Mouse (Mus musculus) megakaryocyte-erythroid progenitor cell, adult 5-6 weeks (primary cell): ENCODE measurements around the gene Serac1. TPM values are rescaled to one million over a fixed set of nuclear protein-coding genes. Genes with fewer than 3 reads are reported as not detected.

Experiments used
- ATAC-seq: replicated peaks from 2 replicates; pipeline ENCODE4 v1.8.0; 2016; ENCODE audit warnings: mild to moderate bottlenecking, inconsistent platforms; ENCODE audit not compliant: severe bottlenecking, poor library complexity, low FRiP score, low TSS enrichment
- total RNA-seq, 2 experiments: library from RNA; stranded (forward) in 1 of 2; stranded (reverse) in 1 of 2; fragments of 200-1000, 215-1000 nt in 1 of 2; fragments of >200 nt in 1 of 2; fragmentation: Nextera tagmentation in 1 of 2; gene quantifications; 2 replicates each; pipeline ENCODE4 v1.2.3; 2014 to 2017

The Serac1 gene
- total RNA-seq, 2 experiments from 2014 or later: 4.3 to 12.4 TPM

GRCm38 (mm10) chr17:6007902-6008301, 71.6 kb downstream of the Serac1 start:
- ATAC-seq: no peak

GRCm38 (mm10) chr17:6007101-6007780, 72.3 kb downstream of the Serac1 start:
- no peak for ATAC-seq

- peak; percentile 50 for ATAC-seq
These were observed 73.7 kb downstream of the Serac1 start for GRCm38 (mm10) chr17:6005638-6006471.

- no peak for ATAC-seq
These were observed 74.3 kb downstream of the Serac1 start for GRCm38 (mm10) chr17:6005246-6005637.

- ATAC-seq: no peak
These were observed 75.9 kb downstream of the Serac1 start for GRCm38 (mm10) chr17:6003661-6004060.

- no peak for ATAC-seq
These were observed 77.0 kb downstream of the Serac1 start for GRCm38 (mm10) chr17:6002563-6002962.

- ATAC-seq: no peak
These were observed 77.7 kb downstream of the Serac1 start for GRCm38 (mm10) chr17:6001836-6002235.

GRCm38 (mm10) chr17:6001389-6001788, 78.2 kb downstream of the Serac1 start:
- no peak for ATAC-seq

GRCm38 (mm10) chr17:6000864-6001319, 78.6 kb downstream of the Serac1 start:
- ATAC-seq: no peak

GRCm38 (mm10) chr17:5999039-5999543, 80.5 kb downstream of the Serac1 start:
- ATAC-seq: no peak

GRCm38 (mm10) chr17:5998235-5998500, 81.4 kb downstream of the Serac1 start:
- ATAC-seq: no peak

- ATAC-seq: no peak
These were observed 81.9 kb downstream of the Serac1 start for GRCm38 (mm10) chr17:5997380-5998234.

- no peak for ATAC-seq
These were observed 83.0 kb downstream of the Serac1 start for GRCm38 (mm10) chr17:5996589-5996988.

- no peak for ATAC-seq
These were observed 84.9 kb downstream of the Serac1 start for GRCm38 (mm10) chr17:5994606-5995005.

GRCm38 (mm10) chr17:5993581-5994260, 85.8 kb downstream of the Serac1 start:
- ATAC-seq: no peak

- ATAC-seq: no peak
These were observed 86.5 kb downstream of the Serac1 start for GRCm38 (mm10) chr17:5992866-5993580.
